Mouse (Mus musculus): ENCODE data around the gene Vsig10l. TPM values are rescaled to one million over a fixed set of nuclear protein-coding genes. Genes with fewer than 3 reads are reported as not detected.

Vsig10l gene
- 4.2 and 16.9 TPM in 2 replicates for total RNA-seq (2014; rRNA removed)
- 8.1 and 13.8 TPM in 2 replicates for polyA plus RNA-seq (2015; fragmentation: Nextera tagmentation; extraction: Ambion mirVana)

DNA sequence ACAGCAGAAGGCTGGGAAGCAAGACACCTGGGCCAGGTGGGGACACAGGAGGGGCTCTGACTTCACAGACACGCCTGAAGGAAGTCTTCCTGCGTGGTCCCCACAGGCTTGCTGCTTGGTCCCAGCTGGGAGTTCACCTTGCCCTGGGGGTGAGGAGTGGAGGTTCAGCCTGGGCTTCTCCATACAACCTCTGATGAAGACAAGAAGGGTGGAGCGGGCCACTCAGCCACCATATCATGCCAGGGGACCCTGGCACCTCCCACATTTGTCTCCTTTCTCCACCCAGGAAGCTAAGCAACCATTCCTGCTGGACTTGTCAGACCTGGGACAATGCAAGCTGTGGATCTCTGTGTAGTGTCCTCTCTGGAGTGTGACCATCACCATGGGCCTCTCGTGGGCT lies at the start of gene Vsig10l:
TSS of gene Vsig10l (plus strand) at position 301 of the 400 bp plus-strand sequence.
- H3K4me2 ChIP-seq (ENCODE audit: low read depth): no peak within 1 kb of the TSS
- 66% methylated on average over 4 of the region's 4 CpGs for WGBS

DNA sequence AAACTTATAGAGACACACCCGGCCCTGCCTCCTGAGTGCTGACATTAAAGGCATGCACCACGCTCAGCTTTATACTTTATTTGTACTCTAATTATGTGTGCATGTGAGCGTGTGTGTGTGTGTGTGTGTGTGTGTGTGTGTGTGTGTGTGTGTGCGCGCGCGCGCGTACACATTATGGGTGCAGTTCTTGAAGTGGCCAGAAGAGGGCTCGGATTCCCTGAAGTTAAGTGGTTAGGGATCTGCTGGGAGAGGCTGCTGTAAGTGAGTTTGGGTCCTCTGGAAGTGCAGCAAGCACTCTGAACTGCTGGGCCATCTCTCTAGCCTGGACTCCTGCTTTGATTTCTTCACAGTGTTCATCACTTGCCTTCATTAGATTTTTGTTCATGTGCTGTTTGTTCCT lies 45.7 kb upstream of the Vsig10l start:
- 0 out of 2 replicates have a peak, but pooled peaks have one; percentile 9 for TF ChIP-seq CTCF (IDR thresholded peaks at IDR 0.05; ENCODE audit: low read depth)
- DNase-seq (no peak), ATAC-seq (no peak)
- no peak overlapping the region for H3K9ac ChIP-seq
- H3K4me1 ChIP-seq (ENCODE audit: insufficient read depth): no peaks in the 10 kb centered on the region
- no peaks in the 10 kb centered on the region for H3K36me3 ChIP-seq (ENCODE audit: insufficient read depth)
- no peaks in the 10 kb centered on the region for H3K9me3 ChIP-seq (ENCODE audit: low read length)
- 86% methylated on average over 10 of the region's 10 CpGs for WGBS
- H3K27ac ChIP-seq (ENCODE audit: low read depth, low read length): no peak overlapping the region
- no peaks in the 10 kb centered on the region for H3K27me3 ChIP-seq (ENCODE audit: insufficient read depth, low read length)
- H3K4me3 ChIP-seq (ENCODE audit: low read depth, low read length): no peak overlapping the region
- no peak overlapping the region for H3K4me2 ChIP-seq (ENCODE audit: low read depth)

More for the DNA sequence above, at the start of gene Vsig10l:
- no peak for DNase-seq
- no peaks in the 10 kb centered on the region for H3K36me3 ChIP-seq (ENCODE audit: insufficient read depth)
- ATAC-seq: no peak
- H3K9ac ChIP-seq: no peak within 1 kb of the TSS
- H3K27me3 ChIP-seq (ENCODE audit: insufficient read depth, low read length): no peaks in the 10 kb centered on the region
- H3K9me3 ChIP-seq (ENCODE audit: low read length): no peaks in the 10 kb centered on the region
- no peak within 1 kb of the TSS for H3K4me3 ChIP-seq (ENCODE audit: low read depth, low read length)
- no peak for TF ChIP-seq CTCF (IDR thresholded peaks at IDR 0.05; ENCODE audit: low read depth)
- H3K4me1 ChIP-seq (ENCODE audit: insufficient read depth): no peaks in the 10 kb centered on the region
- H3K27ac ChIP-seq (ENCODE audit: low read depth, low read length): no peak within 1 kb of the TSS

DNA sequence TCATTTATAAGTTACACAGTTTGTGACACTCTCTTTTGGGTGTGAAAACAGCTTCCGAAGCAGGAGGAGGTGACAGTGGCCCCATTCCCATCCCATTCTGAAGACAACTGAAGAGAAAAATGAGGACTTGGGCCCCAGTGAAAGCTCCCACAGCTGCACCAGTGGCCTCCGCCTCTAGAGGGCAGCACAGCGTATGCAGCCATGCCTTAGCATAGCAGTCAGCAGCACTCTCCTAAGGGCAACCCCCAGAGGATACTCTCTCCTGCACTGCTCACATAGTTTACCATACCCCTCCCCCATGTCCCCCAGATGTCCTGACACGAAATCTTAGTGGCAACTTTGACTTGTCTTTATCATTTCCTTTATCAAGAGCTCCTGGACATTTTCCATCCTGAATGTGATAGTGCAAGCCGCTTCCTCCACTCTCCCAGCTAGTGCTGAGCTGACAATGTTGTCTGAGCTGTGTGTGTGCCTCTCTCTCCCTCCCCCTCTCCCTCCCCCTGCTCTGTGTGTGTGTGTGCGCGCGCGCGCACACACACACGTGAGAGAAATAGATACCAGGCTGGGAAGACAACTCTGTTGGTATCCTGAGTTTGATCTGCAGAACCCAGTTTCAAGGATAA lies 39.8 kb upstream of the Vsig10l start:
- Histone ChIP-seq H3K27me3 (ENCODE audit: insufficient read depth, low read length) (no peaks in the 10 kb centered on the region), H3K9me3 (ENCODE audit: low read length) (no peaks in the 10 kb centered on the region), H3K27ac (ENCODE audit: low read depth, low read length) (no peak overlapping the region), H3K4me1 (ENCODE audit: insufficient read depth) (no peaks in the 10 kb centered on the region), H3K4me3 (ENCODE audit: low read depth, low read length) (no peak overlapping the region), H3K9ac (no peak overlapping the region), H3K4me2 (ENCODE audit: low read depth) (0 out of 2 replicates have a peak overlapping the region, but pooled peaks have one; percentile 15), H3K36me3 (ENCODE audit: insufficient read depth) (no peaks in the 10 kb centered on the region)
- 13% methylated on average over 11 of the region's 11 CpGs for WGBS
- DNase-seq (peak; percentile 76), ATAC-seq (peak; percentile 97)
- peak; percentile 85 for TF ChIP-seq CTCF (IDR thresholded peaks at IDR 0.05; ENCODE audit: low read depth)

DNA sequence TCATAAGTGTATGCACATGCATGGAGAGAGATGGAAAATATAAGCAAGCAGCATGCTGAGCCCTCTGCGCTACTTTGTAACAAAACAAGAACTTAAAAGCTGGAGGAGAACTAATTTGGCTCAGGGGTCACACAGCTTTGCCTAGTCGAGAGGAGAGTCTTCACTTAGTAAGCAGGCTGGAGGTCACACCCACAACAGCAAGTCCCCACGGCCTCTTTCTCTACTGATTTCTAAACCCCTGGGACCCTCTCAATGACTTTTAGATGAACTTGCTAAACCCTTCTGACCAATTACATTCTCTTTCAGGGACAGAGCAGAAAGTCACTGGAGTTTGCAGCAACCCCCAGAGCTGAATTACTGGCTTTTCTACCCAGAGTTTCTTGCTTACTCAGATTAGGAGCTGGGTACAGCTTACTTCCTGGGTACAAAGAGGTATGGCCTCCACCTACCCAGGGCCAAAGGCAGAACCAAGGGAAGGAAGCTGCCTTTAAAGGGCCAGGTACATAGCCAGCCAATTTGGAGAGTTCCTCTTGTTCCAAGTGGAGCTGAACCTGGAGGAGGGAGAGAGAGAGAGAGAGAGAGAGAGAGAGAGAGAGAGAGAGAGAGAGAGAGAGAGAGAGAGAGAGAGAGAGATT lies 38.8 kb upstream of the Vsig10l start:
- 63% methylated on average over 3 of the region's 3 CpGs for WGBS
- ATAC-seq: no peak

DNA sequence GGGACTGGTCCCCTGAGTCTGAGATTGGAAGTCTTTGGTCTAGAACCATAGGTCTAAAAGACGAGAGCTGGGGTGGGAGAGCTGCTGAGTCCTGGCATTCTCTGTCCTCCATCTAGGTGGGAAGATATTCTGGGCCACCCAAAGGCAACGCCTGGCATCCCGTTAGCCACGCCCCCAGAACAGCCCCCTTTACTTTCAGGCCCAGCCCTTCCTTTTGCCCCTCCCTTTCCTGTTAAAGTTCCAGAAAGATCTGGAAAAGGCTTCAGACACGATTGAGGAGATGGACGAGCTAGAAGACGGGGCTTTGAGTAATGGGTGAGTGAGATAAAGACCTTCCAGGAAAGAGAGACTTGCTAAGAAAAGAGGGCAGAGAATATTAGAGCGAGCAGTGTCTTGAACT lies 35.5 kb upstream of the Vsig10l start, which contains the start of gene Lim2:
TSS of gene Lim2 (plus strand) at position 265 of the 400 bp plus-strand sequence.
- H3K4me1 ChIP-seq (ENCODE audit: insufficient read depth): no peaks in the 10 kb centered on the region
- no peaks in the 10 kb centered on the region for H3K9me3 ChIP-seq (ENCODE audit: low read length)
- H3K9ac ChIP-seq: no peak within 1 kb of the TSS
- TF ChIP-seq CTCF (IDR thresholded peaks at IDR 0.05; ENCODE audit: low read depth): no peak
- no peaks in the 10 kb centered on the region for H3K36me3 ChIP-seq (ENCODE audit: insufficient read depth)
- ATAC-seq: no peak
- DNase-seq: no peak
- H3K4me2 ChIP-seq (ENCODE audit: low read depth): no peak within 1 kb of the TSS
- no peaks in the 10 kb centered on the region for H3K27me3 ChIP-seq (ENCODE audit: insufficient read depth, low read length)
- no peak within 1 kb of the TSS for H3K4me3 ChIP-seq (ENCODE audit: low read depth, low read length)
- 87% methylated on average over 8 of the region's 8 CpGs for WGBS
- no peak within 1 kb of the TSS for H3K27ac ChIP-seq (ENCODE audit: low read depth, low read length)

More for the DNA sequence above, 38.8 kb upstream of the Vsig10l start:
- H3K4me3 ChIP-seq (ENCODE audit: low read depth, low read length): no peak overlapping the region
- no peak for DNase-seq
- no peaks in the 10 kb centered on the region for H3K27me3 ChIP-seq (ENCODE audit: insufficient read depth, low read length)
- H3K4me1 ChIP-seq (ENCODE audit: insufficient read depth): no peaks in the 10 kb centered on the region
- H3K9ac ChIP-seq: no peak overlapping the region
- H3K27ac ChIP-seq (ENCODE audit: low read depth, low read length): no peak overlapping the region
- H3K4me2 ChIP-seq (ENCODE audit: low read depth): no peak overlapping the region
- H3K36me3 ChIP-seq (ENCODE audit: insufficient read depth): no peaks in the 10 kb centered on the region
- no peaks in the 10 kb centered on the region for H3K9me3 ChIP-seq (ENCODE audit: low read length)
- no peak for TF ChIP-seq CTCF (IDR thresholded peaks at IDR 0.05; ENCODE audit: low read depth)

DNA sequence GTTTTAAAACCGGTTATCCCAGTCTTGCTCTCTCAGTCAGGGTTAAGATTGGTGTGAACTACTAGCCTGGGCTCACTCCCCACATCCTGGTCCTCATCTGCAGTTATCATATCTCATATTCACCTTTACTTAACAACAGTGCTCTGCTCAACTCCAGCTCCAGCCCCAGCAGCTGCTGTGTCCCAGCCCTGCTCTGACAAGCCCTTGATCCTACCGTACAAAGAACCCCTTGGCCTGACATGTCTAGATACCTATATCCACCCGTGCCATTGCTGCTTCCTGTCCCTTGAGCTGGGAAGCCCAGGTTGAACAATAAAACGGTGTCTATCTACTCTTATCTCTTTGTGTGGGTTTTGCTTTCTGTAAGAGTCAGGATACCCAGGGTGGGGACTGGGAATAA lies 33.5 kb upstream of the Vsig10l start:
- H3K9ac ChIP-seq: no peak overlapping the region
- H3K4me2 ChIP-seq (ENCODE audit: low read depth): no peak overlapping the region
- H3K4me3 ChIP-seq (ENCODE audit: low read depth, low read length): no peak overlapping the region

DNA sequence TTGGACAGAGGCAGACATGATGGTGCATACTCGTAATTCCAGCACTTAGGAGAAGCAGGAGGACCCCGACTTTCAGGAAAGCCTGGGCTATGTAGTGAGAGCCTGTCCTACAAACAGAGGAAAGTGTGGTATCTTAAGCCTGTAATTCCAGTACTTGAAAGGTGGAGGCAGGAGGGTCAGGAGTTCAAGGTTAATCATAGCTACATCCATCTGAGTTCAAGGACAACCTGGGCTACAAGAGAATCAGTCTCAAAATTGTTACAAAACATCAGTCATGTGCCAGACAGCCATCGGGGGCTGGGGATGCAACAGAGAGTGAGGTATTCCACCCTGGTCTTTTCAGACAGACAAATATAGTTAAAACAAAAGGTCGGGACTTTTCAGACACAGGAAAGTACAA lies 30.1 kb upstream of the Vsig10l start:
- Histone ChIP-seq H3K4me2 (ENCODE audit: low read depth) (no peak overlapping the region), H3K9me3 (ENCODE audit: low read length) (no peaks in the 10 kb centered on the region), H3K9ac (no peak overlapping the region), H3K4me3 (ENCODE audit: low read depth, low read length) (no peak overlapping the region), H3K4me1 (ENCODE audit: insufficient read depth) (no peaks in the 10 kb centered on the region), H3K27ac (ENCODE audit: low read depth, low read length) (no peak overlapping the region), H3K27me3 (ENCODE audit: insufficient read depth, low read length) (no peaks in the 10 kb centered on the region), H3K36me3 (ENCODE audit: insufficient read depth) (no peaks in the 10 kb centered on the region)
- ATAC-seq (no peak), DNase-seq (no peak)
- 69% methylated on average over 4 of the region's 4 CpGs for WGBS
- no peak for TF ChIP-seq CTCF (IDR thresholded peaks at IDR 0.05; ENCODE audit: low read depth)

More for the DNA sequence above, 33.5 kb upstream of the Vsig10l start:
- H3K9me3 ChIP-seq (ENCODE audit: low read length): no peaks in the 10 kb centered on the region
- H3K27ac ChIP-seq (ENCODE audit: low read depth, low read length): no peak overlapping the region
- WGBS: 65% methylated on average over 4 of the region's 4 CpGs
- TF ChIP-seq CTCF (IDR thresholded peaks at IDR 0.05; ENCODE audit: low read depth): no peak
- H3K4me1 ChIP-seq (ENCODE audit: insufficient read depth): no peaks in the 10 kb centered on the region
- ATAC-seq: no peak
- no peaks in the 10 kb centered on the region for H3K27me3 ChIP-seq (ENCODE audit: insufficient read depth, low read length)
- no peak for DNase-seq
- H3K36me3 ChIP-seq (ENCODE audit: insufficient read depth): no peaks in the 10 kb centered on the region
